Mouse (Mus musculus): ENCODE measurements around the gene Atg7. TPM values are rescaled to one million over a fixed set of nuclear protein-coding genes. Genes with fewer than 3 reads are reported as not detected.
A peak's percentile ranks its signal among the peaks of the same experiment; 100 is the strongest.
"Not testable (repeated sequence)": the region's sequence is repeated elsewhere in the genome, so short reads cannot be mapped to it uniquely, and the experiment has no call there.

The Atg7 gene
- total RNA-seq (2021), result 10 to 100 TPM; 28.9 to 29.1 TPM
- long read RNA-seq, experiment 1, transcript Atg7-201 (19 exons, 3,761 nt), result major isoform, 22 of 43 reads
- long read RNA-seq, experiment 1, partial matches to known transcripts, result 7 of 43 reads
- long read RNA-seq, experiment 1, other reads (novel, unspliced or antisense), result 14 of 43 reads
- long read RNA-seq, experiment 2, transcript Atg7-201 (19 exons, 3,761 nt), result major isoform, 20 of 33 reads
- long read RNA-seq, experiment 2, partial matches to known transcripts, result 3 of 33 reads
- long read RNA-seq, experiment 2, other reads (novel, unspliced or antisense), result 9 of 33 reads

DNA sequence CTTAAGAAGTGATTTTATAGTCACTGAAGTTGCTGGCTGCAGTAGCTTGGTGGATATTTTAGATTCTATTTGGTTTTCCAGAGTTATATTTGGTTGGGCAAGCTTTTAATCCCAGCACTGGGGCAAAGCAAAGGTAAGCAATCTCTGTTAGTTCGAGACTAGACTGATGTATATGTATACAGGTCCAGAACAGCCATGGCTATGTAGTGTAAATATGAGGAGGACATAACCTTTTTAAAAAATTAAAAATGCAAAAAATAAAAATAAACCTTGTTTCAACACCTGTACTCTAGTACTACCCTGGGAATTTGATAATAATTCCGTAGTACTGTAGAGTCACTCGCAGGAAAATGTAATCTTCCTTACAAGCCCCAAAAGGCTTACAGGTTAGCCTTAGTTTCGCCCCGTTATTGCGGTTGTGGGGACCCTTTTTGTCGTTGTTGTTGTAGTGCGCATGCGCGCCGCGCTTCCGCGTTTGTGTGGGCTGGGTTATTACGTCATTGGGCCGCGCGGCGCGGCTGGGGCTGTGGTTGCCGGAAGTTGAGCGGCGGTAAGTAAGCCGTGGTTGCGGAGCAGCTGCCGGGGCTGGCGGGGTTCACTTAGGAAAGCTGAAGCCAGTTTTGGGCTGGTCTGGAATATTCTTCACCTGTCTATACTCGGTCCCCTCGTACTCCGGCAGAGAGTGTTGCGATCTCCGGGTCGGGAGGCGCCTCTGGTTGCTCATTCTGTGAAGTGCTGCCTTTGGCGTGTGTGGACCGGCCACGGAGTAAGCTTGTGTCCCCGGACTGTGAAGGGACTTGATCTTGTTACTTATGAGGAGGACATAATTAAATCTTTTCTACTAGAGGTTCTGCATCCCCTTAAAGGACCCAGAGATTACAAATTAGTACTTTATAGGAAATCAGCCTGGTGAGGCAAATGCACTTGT is at the start of gene Atg7:
Atg7 (plus strand) TSS at position 497 of the 928 bp plus-strand sequence.
- H3K4me3 ChIP-seq, result peak within 1 kb of the TSS; percentile 81
- peak; percentile 90 to 92 for DNase-seq (ENCODE audit: extremely low spot score in 1 of 2, low spot score in 2 of 2)
- H3K27ac ChIP-seq, result peak within 1 kb of the TSS; percentile 89
- no peak for TF ChIP-seq CTCF (IDR thresholded peaks at IDR 0.05)
- intact Hi-C loops (cut with DNase I), result no loop called here

DNA sequence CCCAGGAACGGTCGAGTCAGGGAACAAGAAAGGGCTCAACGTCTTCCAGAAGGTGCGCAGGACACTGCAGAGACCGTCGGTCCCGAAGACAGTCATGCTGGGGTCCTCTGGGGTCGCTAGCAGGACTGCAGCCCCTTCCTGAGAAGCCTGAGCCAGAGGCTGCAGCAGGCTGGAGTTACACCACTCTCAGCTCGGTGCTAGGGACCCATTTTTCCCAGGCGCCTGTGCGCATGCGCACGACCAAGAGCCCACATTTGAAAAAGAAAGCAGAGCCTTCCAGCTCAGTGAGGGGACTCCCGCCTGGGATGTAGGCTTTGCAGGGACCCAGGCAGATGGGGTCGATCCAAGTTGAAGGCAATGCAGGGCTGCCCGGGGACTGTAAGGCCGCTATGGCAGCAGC is 28.8 kb upstream of the Atg7 start:
- H3K27ac ChIP-seq, result not testable (repeated sequence)

DNA sequence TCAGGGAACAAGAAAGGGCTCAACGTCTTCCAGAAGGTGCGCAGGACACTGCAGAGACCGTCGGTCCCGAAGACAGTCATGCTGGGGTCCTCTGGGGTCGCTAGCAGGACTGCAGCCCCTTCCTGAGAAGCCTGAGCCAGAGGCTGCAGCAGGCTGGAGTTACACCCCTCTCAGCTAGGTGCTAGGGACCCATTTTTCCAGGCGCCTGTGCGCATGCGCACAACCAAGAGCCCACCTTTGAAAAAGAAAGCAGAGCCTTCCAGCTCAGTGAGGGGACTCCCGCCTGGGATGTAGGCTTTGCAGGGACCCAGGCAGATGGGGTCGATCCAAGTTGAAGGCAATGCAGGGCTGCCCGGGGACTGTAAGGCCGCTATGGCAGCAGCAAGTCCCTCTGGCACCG is 9.0 kb upstream of the Atg7 start:
- H3K4me3 ChIP-seq; DNase-seq (ENCODE audit: extremely low spot score in 1 of 2, low spot score in 2 of 2); H3K27ac ChIP-seq; intact Hi-C loops (cut with DNase I): not testable (repeated sequence)

More for the DNA sequence above, 28.8 kb upstream of the Atg7 start:
- intact Hi-C loops (cut with DNase I); H3K4me3 ChIP-seq: not testable (repeated sequence)
- peak; percentile 71 to 78 for DNase-seq (ENCODE audit: extremely low spot score in 1 of 2, low spot score in 2 of 2)

DNA sequence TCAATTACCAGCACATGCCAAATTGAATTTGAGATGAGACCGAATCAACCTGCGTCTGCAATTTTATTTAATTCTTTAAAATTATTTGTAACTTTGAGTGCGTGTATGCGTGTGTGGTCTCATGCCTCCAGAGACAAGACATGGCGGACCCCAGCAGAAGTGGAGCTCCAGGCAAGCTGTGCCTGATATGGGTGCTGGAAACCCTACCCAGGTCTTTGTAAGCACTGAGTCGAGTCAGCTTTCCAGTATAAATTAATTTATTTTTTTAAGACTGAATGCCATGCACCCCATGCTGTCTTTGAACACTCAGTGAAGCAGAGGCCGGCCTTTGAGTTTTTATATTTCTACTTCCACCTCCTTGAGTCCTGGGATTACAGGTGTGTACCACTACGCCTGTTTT is 819 bp downstream of the Atg7 start:
- no peak for DNase-seq (ENCODE audit: extremely low spot score in 1 of 2, low spot score in 2 of 2)
- Histone ChIP-seq H3K27ac (no peak overlapping the region; the same call in 1 of the 2 replicates), H3K4me3 (peak overlapping the region; percentile 81)
- intact Hi-C loops (cut with DNase I), result no loop called here
- no peak for TF ChIP-seq CTCF (IDR thresholded peaks at IDR 0.05)

DNA sequence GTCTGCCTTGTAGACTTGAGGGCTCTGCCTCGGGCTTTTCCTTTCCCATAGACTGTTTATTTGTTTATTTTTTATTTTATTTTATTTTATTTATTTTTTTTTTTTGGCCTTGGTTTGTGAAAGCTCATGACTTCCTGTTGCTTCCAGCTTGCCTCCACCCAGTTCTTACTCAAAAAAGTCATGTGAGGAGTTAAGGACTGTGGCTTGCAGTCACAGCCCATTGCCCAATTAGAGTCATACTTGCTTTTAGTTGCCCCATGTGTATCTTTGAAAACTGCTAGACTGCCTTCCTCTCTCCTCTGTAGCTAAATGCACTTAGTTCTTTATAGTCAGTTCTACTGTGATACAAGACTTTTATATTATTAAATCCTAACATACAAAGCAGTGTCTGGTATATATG is 1.6 kb downstream of the Atg7 start:
- Histone ChIP-seq H3K4me3 (no peak overlapping the region), H3K27ac (no peak overlapping the region)
- intact Hi-C loops (cut with DNase I), result no loop called here
- no peak for DNase-seq (ENCODE audit: extremely low spot score in 1 of 2, low spot score in 2 of 2)
- TF ChIP-seq CTCF (IDR thresholded peaks at IDR 0.05), result no peak

DNA sequence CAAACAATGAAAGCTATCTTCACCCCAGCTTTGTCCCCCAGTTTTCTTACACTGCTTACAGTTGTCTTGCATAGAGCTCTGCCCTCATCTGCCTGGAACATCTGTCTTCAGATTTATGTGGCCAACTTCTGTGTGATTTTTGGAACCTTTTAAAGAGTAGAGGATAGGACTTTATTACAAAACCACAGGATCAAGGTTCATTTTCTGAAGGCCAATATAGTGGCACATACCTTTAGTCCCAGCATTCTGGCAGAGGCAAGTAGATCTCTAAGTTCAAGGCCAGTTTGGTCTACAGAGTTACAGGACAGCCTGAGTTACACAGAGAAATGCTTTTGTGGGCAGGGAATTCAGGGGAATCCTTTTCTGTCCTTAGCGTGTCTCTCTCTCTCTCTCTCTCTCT is 3.3 kb downstream of the Atg7 start:
- DNase-seq (ENCODE audit: extremely low spot score in 1 of 2, low spot score in 2 of 2), result no peak
- H3K4me3 ChIP-seq, result no peak overlapping the region
- no peak for TF ChIP-seq CTCF (IDR thresholded peaks at IDR 0.05)
- H3K27ac ChIP-seq, result no peak overlapping the region
- intact Hi-C loops (cut with DNase I), result no loop called here

DNA sequence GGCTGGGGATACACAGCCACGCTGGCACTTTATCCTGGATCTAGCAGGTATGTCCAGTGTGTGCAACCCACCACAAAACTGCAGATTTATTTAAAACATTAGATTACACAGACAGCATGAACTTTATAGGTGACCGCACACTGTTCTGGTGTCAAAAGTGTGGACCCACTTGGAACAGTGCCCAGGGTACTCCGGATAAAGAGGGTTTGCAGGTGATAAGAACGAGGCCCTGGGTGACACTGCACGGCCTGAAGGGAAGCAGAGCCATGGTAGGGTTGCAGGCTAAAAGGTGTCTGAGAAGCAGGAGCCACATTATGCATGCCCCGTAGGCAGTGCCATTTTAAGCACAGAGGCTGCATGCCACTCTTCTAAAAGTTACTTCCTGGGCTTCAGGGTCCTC is 4.1 kb downstream of the Atg7 start:
- no peak overlapping the region for H3K27ac ChIP-seq
- no peak for DNase-seq (ENCODE audit: extremely low spot score in 1 of 2, low spot score in 2 of 2)
- intact Hi-C loops (cut with DNase I), result no loop called here
- no peak for TF ChIP-seq CTCF (IDR thresholded peaks at IDR 0.05)
- H3K4me3 ChIP-seq, result no peak overlapping the region

DNA sequence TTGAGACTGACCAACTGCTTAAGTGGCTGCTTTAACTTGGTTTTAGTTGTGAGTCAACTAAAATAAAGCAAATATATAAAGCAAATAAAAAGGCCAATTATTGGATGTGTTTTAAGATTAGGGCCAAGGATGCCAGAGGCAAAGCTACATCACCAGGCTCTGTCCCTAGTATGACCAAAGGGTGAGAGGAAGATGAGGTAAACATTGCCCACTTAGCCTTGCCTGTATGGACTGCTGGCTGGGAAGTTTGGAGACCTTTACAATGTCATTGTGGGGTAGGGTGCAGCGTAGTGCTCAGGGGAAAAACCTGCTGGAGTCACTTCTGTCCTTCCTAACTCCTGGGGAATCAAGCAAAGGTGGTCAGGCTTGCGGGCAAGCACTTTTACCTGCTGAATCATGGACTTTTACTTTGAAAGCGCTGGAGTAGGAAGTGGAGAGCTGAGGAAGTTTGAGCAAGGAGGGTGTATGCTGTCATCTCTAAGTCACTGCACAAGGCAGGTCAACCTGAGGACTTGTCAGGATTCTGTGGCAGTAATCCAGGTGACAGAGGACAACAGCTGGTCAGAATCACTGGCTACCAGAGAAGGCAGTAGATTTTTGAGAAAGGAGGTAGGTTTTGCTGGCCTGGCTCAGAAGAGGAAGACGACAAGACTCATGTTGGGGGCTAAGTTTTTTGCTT is 5.6 kb downstream of the Atg7 start:
- H3K4me3 ChIP-seq, result no peak overlapping the region
- no peak overlapping the region for H3K27ac ChIP-seq
- intact Hi-C loops (cut with DNase I), result no loop called here
- TF ChIP-seq CTCF (IDR thresholded peaks at IDR 0.05), result no peak
- DNase-seq (ENCODE audit: extremely low spot score in 1 of 2, low spot score in 2 of 2), result no peak

DNA sequence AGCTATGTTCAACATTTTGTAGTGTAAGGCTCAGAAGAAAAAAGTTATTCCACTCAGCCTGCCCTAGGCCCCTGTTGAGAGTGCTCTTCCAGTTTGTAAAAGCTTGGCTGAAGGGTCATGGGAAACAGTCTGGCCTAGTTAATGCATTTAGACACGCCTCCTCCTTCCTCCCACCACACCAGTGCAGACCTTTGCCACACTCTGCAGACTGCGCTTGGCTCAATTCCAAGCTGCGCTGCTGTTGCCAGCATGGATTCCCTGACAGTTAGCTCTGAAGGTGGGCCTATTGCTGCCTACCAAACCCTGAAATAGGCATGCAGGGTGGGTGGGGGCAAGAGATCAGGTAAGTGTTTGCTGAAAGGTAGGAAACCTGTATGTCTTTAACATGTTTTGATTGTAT is 9.3 kb downstream of the Atg7 start:
- TF ChIP-seq CTCF (IDR thresholded peaks at IDR 0.05), result no peak
- H3K4me3 ChIP-seq, result no peak overlapping the region
- DNase-seq (ENCODE audit: extremely low spot score in 1 of 2, low spot score in 2 of 2), result no peak
- no peak overlapping the region for H3K27ac ChIP-seq
- intact Hi-C loops (cut with DNase I), result no loop called here

DNA sequence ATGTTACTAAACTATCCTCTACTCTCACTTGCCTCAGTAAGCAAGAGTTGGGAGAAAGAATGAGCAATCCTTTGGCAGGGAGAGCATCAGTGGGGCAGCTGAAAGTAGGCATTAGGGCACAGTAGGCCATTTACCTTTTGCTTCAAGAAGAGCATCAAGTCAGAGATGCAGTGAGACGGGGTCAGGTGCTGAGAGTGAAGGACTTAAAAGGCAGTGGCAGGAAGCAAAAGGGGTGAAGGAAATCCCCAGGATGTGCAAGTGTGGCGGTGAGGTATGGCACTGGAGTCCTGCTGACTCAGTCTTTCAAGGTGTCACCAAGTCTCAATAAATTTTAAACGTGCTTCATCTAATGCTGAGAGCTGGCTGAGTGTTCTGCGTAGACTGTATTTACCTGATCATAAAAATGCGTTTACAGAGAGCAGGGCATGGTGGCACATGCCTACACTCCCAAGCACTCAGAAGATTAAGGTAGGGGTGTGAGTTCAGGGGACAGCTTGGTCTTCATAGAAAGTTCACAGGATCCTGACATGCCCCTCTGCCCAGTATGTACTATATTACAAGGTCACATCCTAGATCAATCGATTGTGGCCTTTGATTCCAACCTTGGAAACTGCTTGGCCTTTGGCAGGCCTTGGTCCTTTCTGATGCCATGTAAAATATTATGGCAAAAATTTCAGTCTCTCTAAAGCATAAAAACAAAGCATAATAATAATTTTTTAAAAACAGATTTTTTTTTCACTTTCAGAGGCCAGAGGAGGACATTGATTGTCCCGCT is 14.1 kb downstream of the Atg7 start:
- no peak overlapping the region for H3K27ac ChIP-seq
- no peak overlapping the region for H3K4me3 ChIP-seq
- intact Hi-C loops (cut with DNase I), result no loop called here
- no peak for DNase-seq (ENCODE audit: extremely low spot score in 1 of 2, low spot score in 2 of 2)
- no peak for TF ChIP-seq CTCF (IDR thresholded peaks at IDR 0.05)

DNA sequence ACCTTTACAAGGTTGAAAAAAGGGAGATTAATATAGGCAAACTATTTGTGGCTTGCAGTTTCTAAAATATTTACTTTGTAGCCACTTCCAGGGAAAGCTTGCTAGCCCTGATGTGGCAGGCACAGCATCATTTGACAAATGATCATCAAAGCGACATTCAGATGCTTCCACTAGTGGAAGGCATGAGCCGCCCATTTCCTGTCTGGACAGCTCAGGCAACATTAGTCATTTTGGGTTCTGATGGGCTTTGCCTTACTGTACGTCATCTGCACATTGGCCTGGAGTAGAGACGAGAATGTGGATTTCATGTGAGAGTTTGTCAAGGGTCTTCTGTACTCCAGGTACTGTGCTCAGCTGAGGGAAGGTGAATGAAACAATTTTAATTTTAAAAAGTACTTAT is 14.9 kb downstream of the Atg7 start:
- DNase-seq (ENCODE audit: extremely low spot score in 1 of 2, low spot score in 2 of 2), result no peak
- Histone ChIP-seq H3K4me3 (no peak overlapping the region), H3K27ac (no peak overlapping the region)
- TF ChIP-seq CTCF (IDR thresholded peaks at IDR 0.05), result no peak
- intact Hi-C loops (cut with DNase I), result no loop called here

Measured in left cerebral cortex, adult 2 months (tissue).